Mouse (Mus musculus): ENCODE measurements around the gene Tmem91.

Tmem91 gene

GRCm38 (mm10) chr7:25669631-25670030, 5.3 kb downstream of the Tmem91 start:
- no peak for DNase-seq

GRCm38 (mm10) chr7:25669158-25669557, 5.8 kb downstream of the Tmem91 start:
- no peak for DNase-seq

GRCm38 (mm10) chr7:25666381-25666780, 8.6 kb downstream of the Tmem91 start:
- DNase-seq: no peak

- peak; percentile 99 for DNase-seq
Observed at GRCm38 (mm10) chr7:25658657-25659472, 16.1 kb downstream of the Tmem91 start, which contains the start of the genes Bckdha and Exosc5. Gene Bckdha (minus strand): TSS chr7:25658981. Gene Exosc5 (plus strand): TSS chr7:25659164.

GRCm38 (mm10) chr7:25657785-25658184, 17.2 kb downstream of the Tmem91 start:
- no peak for DNase-seq

GRCm38 (mm10) chr7:25655601-25656428, 19.2 kb downstream of the Tmem91 start:
- DNase-seq: no peak

- DNase-seq: no peak
Observed at GRCm38 (mm10) chr7:25652244-25652759, 22.7 kb downstream of the Tmem91 start.

- DNase-seq: no peak
Observed at GRCm38 (mm10) chr7:25651281-25651680, 23.7 kb downstream of the Tmem91 start.

GRCm38 (mm10) chr7:25649839-25650238, 25.1 kb downstream of the Tmem91 start:
- no peak for DNase-seq

- DNase-seq: no peak
Observed at GRCm38 (mm10) chr7:25647574-25648123, 27.3 kb downstream of the Tmem91 start.

- DNase-seq: no peak
Observed at GRCm38 (mm10) chr7:25645074-25645473, 29.9 kb downstream of the Tmem91 start.

GRCm38 (mm10) chr7:25644631-25645030, 30.3 kb downstream of the Tmem91 start:
- no peak for DNase-seq

GRCm38 (mm10) chr7:25644136-25644535, 30.8 kb downstream of the Tmem91 start:
- DNase-seq: no peak

- DNase-seq: no peak
Observed at GRCm38 (mm10) chr7:25639754-25640153, 35.2 kb downstream of the Tmem91 start.

- no peak for DNase-seq
Observed at GRCm38 (mm10) chr7:25637099-25637498, 37.9 kb downstream of the Tmem91 start.

GRCm38 (mm10) chr7:25636373-25636772, 38.6 kb downstream of the Tmem91 start:
- no peak for DNase-seq

- no peak for DNase-seq
Observed at GRCm38 (mm10) chr7:25632679-25633078, 42.3 kb downstream of the Tmem91 start.

GRCm38 (mm10) chr7:25628323-25628620, 46.7 kb downstream of the Tmem91 start:
- no peak for DNase-seq

GRCm38 (mm10) chr7:25627431-25628322, 47.3 kb downstream of the Tmem91 start:
- peak; percentile 80 for DNase-seq

- DNase-seq: peak; percentile 50
Observed at GRCm38 (mm10) chr7:25626509-25627430, 48.2 kb downstream of the Tmem91 start, which contains the start of gene B3gnt8. Gene B3gnt8 (plus strand): TSS chr7:25626654.

- DNase-seq: peak; percentile 46
Observed at GRCm38 (mm10) chr7:25625594-25626250, 49.2 kb downstream of the Tmem91 start.

All from lung, postnatal 14 days (tissue).